In genomic region chr7:101835457-101836109, GRCm38 (mm10) we compare ENCODE assay signal across 8 mouse cellular contexts. TPM values are rescaled to one million over a fixed set of nuclear protein-coding genes. Genes with fewer than 3 reads are reported as not detected.
DNase-seq lines count a peak whose midpoint lies in the region; ATAC-seq lines count a peak whose summit lies in the region.

No protein-coding gene starts in this region.

- 27% methylated on average over 5 of the region's 5 CpGs for WGBS in kidney, embryonic 16.5 days
- 50% methylated on average over 5 of the region's 5 CpGs for WGBS in hindbrain, embryonic 16.5 days
- 49% methylated on average over 5 of the region's 5 CpGs for WGBS in midbrain, embryonic 16.5 days

- H3K4me2 ChIP-seq in kidney, embryonic 16.5 days (replicated peaks; ENCODE audit: low read depth, low read length) = peak overlapping the region; percentile 73
- H3K4me2 ChIP-seq in hindbrain, embryonic 16.5 days (ENCODE audit: low read length) = peak overlapping the region; percentile 99
- peak overlapping the region; percentile 97 for H3K4me2 ChIP-seq in midbrain, embryonic 16.5 days (ENCODE audit: low read length)

- DNase-seq in kidney, postnatal 25 days = no peak
- no peak for DNase-seq in left cerebral cortex, adult 18-20 months (ENCODE audit: low spot score in 2 of 2)
- DNase-seq in adrenal gland, adult 18-20 months (ENCODE audit: low spot score in 2 of 2) = no peak
- no peak for DNase-seq in spleen, adult 12 weeks (ENCODE audit: low spot score)

- ATAC-seq in kidney, embryonic 16.5 days (ENCODE audit: low FRiP score, low TSS enrichment) = no peak
- no peak for ATAC-seq in hindbrain, embryonic 16.5 days
- ATAC-seq in midbrain, embryonic 16.5 days = no peak

- H3K9ac ChIP-seq in kidney, embryonic 16.5 days (replicated peaks; ENCODE audit: low read length) = peak overlapping the region; percentile 98
- peak overlapping the region; percentile 80; the same call in 1 of the 2 replicates for H3K9ac ChIP-seq in hindbrain, embryonic 16.5 days (ENCODE audit: low read depth, low read length)
- H3K9ac ChIP-seq in midbrain, embryonic 16.5 days (ENCODE audit: low read depth, low read length) = no peak overlapping the region

- H3K27me3 ChIP-seq in kidney, embryonic 16.5 days (ENCODE audit: insufficient read depth, low read length) = no peaks in the 10 kb centered on the region
- no peaks in the 10 kb centered on the region for H3K27me3 ChIP-seq in hindbrain, embryonic 16.5 days (replicated peaks; ENCODE audit: control insufficient read depth, insufficient read depth, low read length)
- peaks cover 4% of the 10 kb centered on the region for H3K27me3 ChIP-seq in midbrain, embryonic 16.5 days (ENCODE audit: control insufficient read depth, insufficient read depth, low read depth, low read length)

- peaks cover 28% of the 10 kb centered on the region for H3K4me1 ChIP-seq in kidney, embryonic 16.5 days (ENCODE audit: insufficient read depth, low read length)
- peaks cover 3% of the 10 kb centered on the region; the same call in 1 of the 2 replicates for H3K4me1 ChIP-seq in brown adipose tissue, adult 24 weeks (ENCODE audit: control insufficient read depth, insufficient read depth, insufficient read length, low read length)
- H3K4me1 ChIP-seq in hindbrain, embryonic 16.5 days (ENCODE audit: control insufficient read depth, insufficient read depth, low read depth, low read length) = peaks cover 21% of the 10 kb centered on the region
- peaks cover 12% of the 10 kb centered on the region for H3K4me1 ChIP-seq in midbrain, embryonic 16.5 days (ENCODE audit: control insufficient read depth, insufficient read depth, low read length)

- peak overlapping the region; percentile 98 for H3K27ac ChIP-seq in kidney, embryonic 16.5 days (ENCODE audit: low read length)
- no peak overlapping the region for H3K27ac ChIP-seq in brown adipose tissue, adult 24 weeks (replicated peaks; ENCODE audit: low read depth, low read length)
- H3K27ac ChIP-seq in hindbrain, embryonic 16.5 days (ENCODE audit: low read depth, low read length) = no peak overlapping the region
- no peak overlapping the region for H3K27ac ChIP-seq in midbrain, embryonic 16.5 days (ENCODE audit: low read length)

- peaks cover 35% of the 10 kb centered on the region for H3K36me3 ChIP-seq in kidney, embryonic 16.5 days (ENCODE audit: insufficient read depth, low read length)
- H3K36me3 ChIP-seq in hindbrain, embryonic 16.5 days (ENCODE audit: control insufficient read depth, insufficient read depth, low read length) = peaks cover 6% of the 10 kb centered on the region; the same call in 1 of the 2 replicates
- H3K36me3 ChIP-seq in midbrain, embryonic 16.5 days (ENCODE audit: control insufficient read depth, insufficient read depth, low read length) = 0 out of 2 replicates have a peak, but pooled peaks cover 2% of the 10 kb centered on the region

- peak overlapping the region; percentile 88 for H3K4me3 ChIP-seq in kidney, embryonic 16.5 days (ENCODE audit: low read length)
- H3K4me3 ChIP-seq in brown adipose tissue, adult 24 weeks (ENCODE audit: insufficient read depth, low read depth, low read length) = peak overlapping the region; percentile 95
- peak overlapping the region; percentile 72 for H3K4me3 ChIP-seq in hindbrain, embryonic 16.5 days (ENCODE audit: low read length)
- peak overlapping the region; percentile 62 for H3K4me3 ChIP-seq in midbrain, embryonic 16.5 days (ENCODE audit: low read depth, low read length)

- H3K9me3 ChIP-seq in kidney, embryonic 16.5 days (ENCODE audit: low read length) = no peaks in the 10 kb centered on the region
- no peaks in the 10 kb centered on the region for H3K9me3 ChIP-seq in hindbrain, embryonic 16.5 days (ENCODE audit: control insufficient read depth, low read length)
- H3K9me3 ChIP-seq in midbrain, embryonic 16.5 days (replicated peaks; ENCODE audit: control insufficient read depth, low read length, poor library complexity, severe bottlenecking) = no peaks in the 10 kb centered on the region

RNA-seq across cellular contexts. Expression of gene Inppl1, which starts 2.4 kb away (rescaled TPM):
- polyA plus RNA-seq in kidney, embryonic 16.5 days (2015; fragmentation: Nextera tagmentation; extraction: Ambion mirVana) = 44.2 and 55.6 TPM in 2 replicates
- polyA plus RNA-seq in brown adipose tissue, adult 24 weeks (2012; ENCODE audit: insufficient read depth, insufficient read length, missing spikeins) = 34.7 and 48.3 TPM in 2 replicates
- polyA plus RNA-seq in hindbrain, embryonic 16.5 days (2015; fragmentation: Nextera tagmentation; extraction: Ambion mirVana) = 9.3 and 14.3 TPM in 2 replicates
- polyA plus RNA-seq in midbrain, embryonic 16.5 days (2015; fragmentation: Nextera tagmentation; extraction: Ambion mirVana) = 4.2 and 10.2 TPM in 2 replicates
- 10 to 100 TPM; 28.7 to 31.4 TPM for total RNA-seq in left cerebral cortex, adult 18-20 months (2021)
- 10 to 100 TPM; 79.2 to 81.5 TPM for total RNA-seq in adrenal gland, adult 18-20 months (2021)

RNA-seq across cellular contexts. Expression of gene Phox2a, which starts 17.5 kb away (rescaled TPM):
- polyA plus RNA-seq in kidney, embryonic 16.5 days (2015; fragmentation: Nextera tagmentation; extraction: Ambion mirVana) = 0.19 and 0.75 TPM in 2 replicates
- polyA plus RNA-seq in brown adipose tissue, adult 24 weeks (2012; ENCODE audit: insufficient read depth, insufficient read length, missing spikeins) = not detected in 2 replicates
- 1.1 and 1.8 TPM in 2 replicates for polyA plus RNA-seq in hindbrain, embryonic 16.5 days (2015; fragmentation: Nextera tagmentation; extraction: Ambion mirVana)
- 0.21 TPM in 1 of 2 replicates, not detected in the other for polyA plus RNA-seq in midbrain, embryonic 16.5 days (2015; fragmentation: Nextera tagmentation; extraction: Ambion mirVana)
- total RNA-seq in left cerebral cortex, adult 18-20 months (2021) = under 1 TPM; 0.51 to 0.68 TPM
- 10 to 100 TPM; 17.9 to 29.5 TPM for total RNA-seq in adrenal gland, adult 18-20 months (2021)

RNA-seq across cellular contexts. Expression of gene Folr2, which starts 21.4 kb away (rescaled TPM):
- polyA plus RNA-seq in kidney, embryonic 16.5 days (2015; fragmentation: Nextera tagmentation; extraction: Ambion mirVana) = 1.3 and 1.9 TPM in 2 replicates
- polyA plus RNA-seq in brown adipose tissue, adult 24 weeks (2012; ENCODE audit: insufficient read depth, insufficient read length, missing spikeins) = 16.1 and 22.7 TPM in 2 replicates
- 1.5 and 2.5 TPM in 2 replicates for polyA plus RNA-seq in hindbrain, embryonic 16.5 days (2015; fragmentation: Nextera tagmentation; extraction: Ambion mirVana)
- polyA plus RNA-seq in midbrain, embryonic 16.5 days (2015; fragmentation: Nextera tagmentation; extraction: Ambion mirVana) = 1.0 and 1.1 TPM in 2 replicates
- under 1 TPM in 1 of 2 experiments, not detected in 1; 0.54 TPM for total RNA-seq in left cerebral cortex, adult 18-20 months (2021)
- total RNA-seq in adrenal gland, adult 18-20 months (2021) = 1 to 10 TPM; 2.3 to 9.5 TPM

RNA-seq across cellular contexts. Expression of gene Anapc15, which starts 27.9 kb away (rescaled TPM):
- 76.3 and 77.8 TPM in 2 replicates for polyA plus RNA-seq in kidney, embryonic 16.5 days (2015; fragmentation: Nextera tagmentation; extraction: Ambion mirVana)
- 36.9 and 39.2 TPM in 2 replicates for polyA plus RNA-seq in brown adipose tissue, adult 24 weeks (2012; ENCODE audit: insufficient read depth, insufficient read length, missing spikeins)
- 72.2 and 72.7 TPM in 2 replicates for polyA plus RNA-seq in hindbrain, embryonic 16.5 days (2015; fragmentation: Nextera tagmentation; extraction: Ambion mirVana)
- 71.6 and 79.9 TPM in 2 replicates for polyA plus RNA-seq in midbrain, embryonic 16.5 days (2015; fragmentation: Nextera tagmentation; extraction: Ambion mirVana)
- 10 to 100 TPM; 27.2 to 34.1 TPM for total RNA-seq in left cerebral cortex, adult 18-20 months (2021)
- total RNA-seq in adrenal gland, adult 18-20 months (2021) = 10 to 100 TPM; 27.4 to 35.2 TPM

RNA-seq across cellular contexts. Expression of gene Folr1, which starts 35.0 kb away (rescaled TPM):
- 82.5 and 98.0 TPM in 2 replicates for polyA plus RNA-seq in kidney, embryonic 16.5 days (2015; fragmentation: Nextera tagmentation; extraction: Ambion mirVana)
- polyA plus RNA-seq in brown adipose tissue, adult 24 weeks (2012; ENCODE audit: insufficient read depth, insufficient read length, missing spikeins) = not detected in 2 replicates
- 60.3 and 70.1 TPM in 2 replicates for polyA plus RNA-seq in hindbrain, embryonic 16.5 days (2015; fragmentation: Nextera tagmentation; extraction: Ambion mirVana)
- 23.7 and 24.2 TPM in 2 replicates for polyA plus RNA-seq in midbrain, embryonic 16.5 days (2015; fragmentation: Nextera tagmentation; extraction: Ambion mirVana)
- total RNA-seq in left cerebral cortex, adult 18-20 months (2021) = not detected
- 1 to 10 TPM in 1 of 2 experiments, not detected in 1; 5.0 TPM for total RNA-seq in adrenal gland, adult 18-20 months (2021)
